In the genomic region with DNA sequence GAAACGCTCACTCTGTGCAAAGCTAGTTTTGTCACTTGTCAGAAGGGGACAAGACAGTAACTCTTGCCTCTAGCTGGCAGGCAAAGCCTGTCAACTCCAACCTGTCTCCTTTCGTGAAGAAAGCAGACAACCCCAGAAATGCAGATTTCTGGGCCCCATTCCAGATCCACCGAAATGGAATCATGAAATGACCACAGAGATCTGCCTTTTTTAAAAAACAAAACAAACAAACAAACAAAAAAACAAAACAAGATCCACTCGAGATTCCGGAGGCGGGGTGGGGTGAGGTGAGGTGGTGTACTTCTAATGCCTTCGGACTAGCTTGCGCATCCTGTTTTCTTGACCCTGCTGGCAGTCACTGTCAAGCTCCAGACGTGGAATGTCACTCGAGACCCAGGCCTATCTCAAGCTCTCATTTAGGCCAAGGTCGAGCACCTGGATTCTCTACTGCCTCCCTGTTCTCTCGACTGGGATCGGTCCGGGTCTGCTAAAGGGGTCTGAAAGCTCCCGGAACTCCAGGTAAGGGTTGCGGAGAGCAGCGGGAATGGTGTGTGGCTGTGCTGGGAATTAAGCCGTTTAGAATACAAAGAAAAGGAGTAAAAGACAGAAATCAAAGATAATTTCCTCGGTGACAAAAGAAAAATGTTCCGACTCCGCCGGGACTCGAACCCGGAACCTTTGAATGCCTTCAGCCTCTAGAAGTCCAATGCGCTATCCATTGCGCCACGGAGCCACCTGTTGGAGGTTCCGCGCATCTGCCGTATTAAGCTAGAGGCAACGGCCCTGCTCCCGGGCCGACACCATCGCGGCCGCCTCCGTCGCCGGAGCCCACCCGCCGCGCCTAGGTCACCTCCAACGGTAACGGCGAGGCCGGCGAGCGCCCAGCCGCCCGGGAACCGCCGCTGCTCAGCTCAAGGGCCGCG, we compare ENCODE assay signal across 8 mouse cellular contexts. TPM values are rescaled to one million over a fixed set of nuclear protein-coding genes. Genes with fewer than 3 reads are reported as not detected.
DNase-seq lines count a peak whose midpoint lies in the region; ATAC-seq and TF ChIP-seq lines count a peak whose summit lies in the region.

No protein-coding gene starts in this region.

- H3K79me2 ChIP-seq in liver, adult 2 months (ENCODE audit: control insufficient read depth, insufficient read depth, low read length): no peaks in the 10 kb centered on the region

- no peaks in the 10 kb centered on the region for H3K9me3 ChIP-seq in erythroblast, embryonic 14.5 days (ENCODE audit: control insufficient read depth, low read length)
- no peaks in the 10 kb centered on the region for H3K9me3 ChIP-seq in heart, embryonic 12.5 days (replicated peaks)
- no peaks in the 10 kb centered on the region for H3K9me3 ChIP-seq in kidney, embryonic 16.5 days (ENCODE audit: low read length)

- peaks cover 32% of the 10 kb centered on the region for H3K4me1 ChIP-seq in erythroblast, embryonic 14.5 days (ENCODE audit: control insufficient read depth)
- H3K4me1 ChIP-seq in heart, embryonic 12.5 days (replicated peaks): peaks cover 33% of the 10 kb centered on the region
- H3K4me1 ChIP-seq in kidney, embryonic 16.5 days (ENCODE audit: insufficient read depth, low read length): peaks cover 18% of the 10 kb centered on the region
- H3K4me1 ChIP-seq in liver, adult 2 months (ENCODE audit: control insufficient read depth, insufficient read depth, low read length): peaks cover 10% of the 10 kb centered on the region

- ATAC-seq in heart, embryonic 12.5 days (ENCODE audit: insufficient number of reproducible peaks, low FRiP score): peak; percentile 87
- peak; percentile 84 for ATAC-seq in kidney, embryonic 16.5 days (ENCODE audit: low FRiP score, low TSS enrichment)
- peak; percentile 54 for ATAC-seq in monocyte, adult 5-6 weeks (replicated peaks; ENCODE audit: insufficient number of reproducible peaks, low FRiP score, low TSS enrichment, poor library complexity, severe bottlenecking)

- H3K36me3 ChIP-seq in erythroblast, embryonic 14.5 days (ENCODE audit: control insufficient read depth): no peaks in the 10 kb centered on the region
- H3K36me3 ChIP-seq in heart, embryonic 12.5 days: no peaks in the 10 kb centered on the region
- no peaks in the 10 kb centered on the region for H3K36me3 ChIP-seq in kidney, embryonic 16.5 days (ENCODE audit: insufficient read depth, low read length)
- no peaks in the 10 kb centered on the region for H3K36me3 ChIP-seq in liver, adult 2 months (ENCODE audit: control insufficient read depth, insufficient read depth, low read length)

- TF ChIP-seq CTCF in liver, adult 2 months (IDR thresholded peaks at IDR 0.05; ENCODE audit: low read depth, low read length): peak; percentile 30; the same call in 1 of the 2 replicates

- peak overlapping the region; percentile 95 for H3K27ac ChIP-seq in heart, embryonic 12.5 days (ENCODE audit: poor library complexity, severe bottlenecking)
- peak overlapping the region; percentile 97 for H3K27ac ChIP-seq in kidney, embryonic 16.5 days (ENCODE audit: low read length)
- H3K27ac ChIP-seq in liver, adult 2 months (replicated peaks; ENCODE audit: insufficient read depth, low read depth, low read length): peak overlapping the region; percentile 82

- peak overlapping the region; percentile 82 for H3K4me2 ChIP-seq in heart, embryonic 12.5 days
- H3K4me2 ChIP-seq in kidney, embryonic 16.5 days (replicated peaks; ENCODE audit: low read depth, low read length): peak overlapping the region; percentile 80

- WGBS in heart, embryonic 12.5 days: 6% methylated on average over 54 of the region's 54 CpGs
- WGBS in kidney, embryonic 16.5 days: 4% methylated on average over 54 of the region's 54 CpGs
- WGBS in liver, adult 2 months: 7% methylated on average over 54 of the region's 54 CpGs

- H3K4me3 ChIP-seq in erythroblast, embryonic 14.5 days (replicated peaks): peak overlapping the region; percentile 85
- peak overlapping the region; percentile 92 for H3K4me3 ChIP-seq in heart, embryonic 12.5 days
- H3K4me3 ChIP-seq in kidney, embryonic 16.5 days (ENCODE audit: low read length): peak overlapping the region; percentile 82
- peak overlapping the region; percentile 82 for H3K4me3 ChIP-seq in liver, adult 2 months (ENCODE audit: insufficient read depth, low read depth, low read length)

- TF ChIP-seq POLR2A in liver, adult 2 months (IDR thresholded peaks at IDR 0.05; ENCODE audit: extremely low read depth, insufficient read depth, low read length): no peak

- H3K27me3 ChIP-seq in erythroblast, embryonic 14.5 days (ENCODE audit: control insufficient read depth): peaks cover 53% of the 10 kb centered on the region
- 0 out of 2 replicates have a peak, but pooled peaks cover 4% of the 10 kb centered on the region for H3K27me3 ChIP-seq in heart, embryonic 12.5 days (replicated peaks)
- H3K27me3 ChIP-seq in kidney, embryonic 16.5 days (ENCODE audit: insufficient read depth, low read length): no peaks in the 10 kb centered on the region
- no peaks in the 10 kb centered on the region for H3K27me3 ChIP-seq in liver, adult 2 months (ENCODE audit: control insufficient read depth, insufficient read depth, low read length)

- DNase-seq in CD4-positive helper T cell, adult 2 months (ENCODE audit: low read depth, low spot score): peak; percentile 92
- peak; percentile 69 for DNase-seq in brain, embryonic 18.5 days (ENCODE audit: low read depth, low spot score)
- DNase-seq in liver, adult 2 months (ENCODE audit: extremely low read depth, low read depth, low spot score): peak; percentile 63
- DNase-seq in spleen, postnatal 36 days (ENCODE audit: low spot score in 2 of 2): peak; percentile 88 to 90

- peak overlapping the region; percentile 89 for H3K9ac ChIP-seq in heart, embryonic 12.5 days
- peak overlapping the region; percentile 93 for H3K9ac ChIP-seq in kidney, embryonic 16.5 days (replicated peaks; ENCODE audit: low read length)
- peak overlapping the region; percentile 91 for H3K9ac ChIP-seq in liver, adult 2 months (ENCODE audit: low read depth, low read length)

RNA-seq across cellular contexts. Expression of a gene that starts 1.4 kb away (rescaled TPM):
- polyA plus RNA-seq in erythroblast, embryonic 14.5 days (2012): 0.04 TPM in 1 of 2 replicates, not detected in the other
- 6.0 and 7.3 TPM in 2 replicates for polyA plus RNA-seq in heart, embryonic 12.5 days (2016; fragmentation: Nextera tagmentation; extraction: Ambion mirVana)
- 15.9 and 16.1 TPM in 2 replicates for polyA plus RNA-seq in kidney, embryonic 16.5 days (2015; fragmentation: Nextera tagmentation; extraction: Ambion mirVana)
- total RNA-seq in liver, adult 2 months (2014; rRNA removed): 44.4 and 69.3 TPM in 2 replicates
- polyA plus RNA-seq in liver, adult 2 months (2012; rRNA removed): 45.5 and 67.3 TPM in 2 replicates
- total RNA-seq in monocyte, adult 5-6 weeks (2017): 5.9 to 13.0 TPM (median 7.0 TPM) in 3 replicates

RNA-seq across cellular contexts. Expression of a gene that starts 18.4 kb away (rescaled TPM):
- 0.62 and 0.87 TPM in 2 replicates for polyA plus RNA-seq in erythroblast, embryonic 14.5 days (2012)
- 50.1 and 53.4 TPM in 2 replicates for polyA plus RNA-seq in heart, embryonic 12.5 days (2016; fragmentation: Nextera tagmentation; extraction: Ambion mirVana)
- 68.1 and 70.4 TPM in 2 replicates for polyA plus RNA-seq in kidney, embryonic 16.5 days (2015; fragmentation: Nextera tagmentation; extraction: Ambion mirVana)
- total RNA-seq in liver, adult 2 months (2014; rRNA removed): 14.5 and 17.7 TPM in 2 replicates
- polyA plus RNA-seq in liver, adult 2 months (2012; rRNA removed): 3.6 and 4.0 TPM in 2 replicates
- 121 to 170 TPM (median 151 TPM) in 3 replicates for total RNA-seq in monocyte, adult 5-6 weeks (2017)

RNA-seq across cellular contexts. Expression of a gene that starts 47.2 kb away (rescaled TPM):
- polyA plus RNA-seq in erythroblast, embryonic 14.5 days (2012): 124 and 137 TPM in 2 replicates
- 108 and 122 TPM in 2 replicates for polyA plus RNA-seq in heart, embryonic 12.5 days (2016; fragmentation: Nextera tagmentation; extraction: Ambion mirVana)
- polyA plus RNA-seq in kidney, embryonic 16.5 days (2015; fragmentation: Nextera tagmentation; extraction: Ambion mirVana): 98.6 and 116 TPM in 2 replicates
- 57.6 and 116 TPM in 2 replicates for total RNA-seq in liver, adult 2 months (2014; rRNA removed)
- polyA plus RNA-seq in liver, adult 2 months (2012; rRNA removed): 236 and 311 TPM in 2 replicates
- total RNA-seq in monocyte, adult 5-6 weeks (2017): 15.3 to 20.7 TPM (median 18.5 TPM) in 3 replicates

Comparison
In these comparisons a context has a peak if more than half of its experiments do, and no peak if none do; other contexts are left out.
1. Peak in every context shown above with its lines: DNase-seq, ATAC-seq, H3K4me3 ChIP-seq and H3K27ac ChIP-seq.
2. RNA of a gene that starts 18.4 kb away (polyA plus RNA-seq): 68.1 to 70.4 TPM in kidney, embryonic 16.5 days and 50.1 to 53.4 TPM in heart, embryonic 12.5 days; 3.6 to 4.0 TPM in liver, adult 2 months and 0.62 to 0.87 TPM in erythroblast, embryonic 14.5 days; every median in the first group is over 10 times any median in the second.